Mouse (Mus musculus): ENCODE data around the gene Mfsd4a. TPM values are rescaled to one million over a fixed set of nuclear protein-coding genes. Genes with fewer than 3 reads are reported as not detected.

Gene Mfsd4a
- polyA plus RNA-seq, 1 experiment, result not detected

GRCm38 (mm10) chr1:132085181-132086049 lies 17.6 kb upstream of the Mfsd4a start:
- TF ChIP-seq POLR2A (IDR thresholded peaks at IDR 0.05; ENCODE audit: borderline replicate concordance, control insufficient read depth, low read depth, low read length), result no peak
- no peak for TF ChIP-seq CTCF (IDR thresholded peaks at IDR 0.05; ENCODE audit: control insufficient read depth, insufficient read depth, low read length)

DNA sequence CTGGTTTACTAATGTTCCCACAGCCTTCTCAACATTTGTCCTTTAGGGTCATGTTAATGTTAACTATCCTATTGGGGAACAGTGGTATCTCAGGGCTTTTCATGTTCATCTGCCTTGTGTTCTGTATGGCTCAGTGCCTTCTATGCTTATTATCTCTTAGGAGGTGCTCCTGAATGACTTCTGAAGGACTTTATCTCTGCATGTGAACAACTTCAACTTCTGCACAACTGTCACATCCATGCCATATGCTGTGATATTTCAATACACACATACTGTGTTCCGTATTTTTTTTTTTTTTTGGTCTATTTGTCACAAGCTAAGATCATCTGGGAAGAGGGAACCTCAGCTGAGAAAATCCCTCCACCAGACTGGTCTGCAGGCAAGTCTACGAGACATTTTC lies 10.6 kb upstream of the Mfsd4a start:
- WGBS, result 77% methylated on average over 2 of the region's 2 CpGs
- Histone ChIP-seq H3K4me1 (ENCODE audit: control insufficient read depth, insufficient read depth, low read length) (no peaks in the 10 kb centered on the region), H3K27ac (ENCODE audit: control insufficient read depth, insufficient read depth, low read depth, low read length, poor library complexity) (no peak overlapping the region), H3K4me3 (replicated peaks; ENCODE audit: control insufficient read depth, low read depth, low read length) (no peak overlapping the region)
- TF ChIP-seq CTCF (IDR thresholded peaks at IDR 0.05; ENCODE audit: control insufficient read depth, insufficient read depth, low read length), result no peak
- TF ChIP-seq POLR2A (IDR thresholded peaks at IDR 0.05; ENCODE audit: borderline replicate concordance, control insufficient read depth, low read depth, low read length), result no peak

More at GRCm38 (mm10) chr1:132085181-132086049, 17.6 kb upstream of the Mfsd4a start:
- 27% methylated on average over 7 of the region's 7 CpGs for WGBS
- Histone ChIP-seq H3K4me1 (ENCODE audit: control insufficient read depth, insufficient read depth, low read length) (no peaks in the 10 kb centered on the region; the same call in 1 of the 2 replicates), H3K27ac (ENCODE audit: control insufficient read depth, insufficient read depth, low read depth, low read length, poor library complexity) (no peak overlapping the region), H3K4me3 (replicated peaks; ENCODE audit: control insufficient read depth, low read depth, low read length) (no peak overlapping the region)

GRCm38 (mm10) chr1:132075576-132075975 lies 7.7 kb upstream of the Mfsd4a start:
- H3K4me3 ChIP-seq (replicated peaks; ENCODE audit: control insufficient read depth, low read depth, low read length), result no peak overlapping the region
- WGBS, result 82% methylated on average over 10 of the region's 10 CpGs
- H3K4me1 ChIP-seq (ENCODE audit: control insufficient read depth, insufficient read depth, low read length), result no peaks in the 10 kb centered on the region
- TF ChIP-seq CTCF (IDR thresholded peaks at IDR 0.05; ENCODE audit: control insufficient read depth, insufficient read depth, low read length) (no peak), POLR2A (IDR thresholded peaks at IDR 0.05; ENCODE audit: borderline replicate concordance, control insufficient read depth, low read depth, low read length) (no peak)
- H3K27ac ChIP-seq (ENCODE audit: control insufficient read depth, insufficient read depth, low read depth, low read length, poor library complexity), result no peak overlapping the region

DNA sequence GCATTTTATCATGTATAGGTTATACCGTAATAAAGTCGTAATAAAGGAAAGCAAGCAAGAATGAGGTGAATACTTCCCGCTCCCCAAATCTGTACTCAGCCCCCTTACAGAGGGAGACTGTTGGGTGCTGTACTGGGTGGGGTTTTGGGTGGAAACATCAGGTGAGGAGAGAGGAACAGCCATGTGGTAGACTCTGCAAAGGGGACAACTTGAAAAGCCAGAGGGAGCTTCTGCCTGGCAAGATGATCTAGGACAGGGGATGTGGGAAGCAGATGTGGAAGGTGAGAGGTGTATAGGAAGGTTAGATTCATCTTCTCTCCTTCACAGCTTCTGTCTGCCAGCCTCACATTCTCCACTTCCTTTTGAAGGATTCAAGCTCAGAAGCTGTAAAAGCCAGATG lies 2.8 kb upstream of the Mfsd4a start:
- WGBS, result 88% methylated on average over 3 of the region's 3 CpGs
- Histone ChIP-seq H3K4me1 (ENCODE audit: control insufficient read depth, insufficient read depth, low read length) (no peaks in the 10 kb centered on the region), H3K4me3 (replicated peaks; ENCODE audit: control insufficient read depth, low read depth, low read length) (no peak overlapping the region), H3K27ac (ENCODE audit: control insufficient read depth, insufficient read depth, low read depth, low read length, poor library complexity) (no peak overlapping the region)
- TF ChIP-seq CTCF (IDR thresholded peaks at IDR 0.05; ENCODE audit: control insufficient read depth, insufficient read depth, low read length), result no peak
- TF ChIP-seq POLR2A (IDR thresholded peaks at IDR 0.05; ENCODE audit: borderline replicate concordance, control insufficient read depth, low read depth, low read length), result no peak

- no peak for TF ChIP-seq CTCF (IDR thresholded peaks at IDR 0.05; ENCODE audit: control insufficient read depth, insufficient read depth, low read length)
- TF ChIP-seq POLR2A (IDR thresholded peaks at IDR 0.05; ENCODE audit: borderline replicate concordance, control insufficient read depth, low read depth, low read length), result no peak
- Histone ChIP-seq H3K4me3 (replicated peaks; ENCODE audit: control insufficient read depth, low read depth, low read length) (no peak overlapping the region), H3K4me1 (ENCODE audit: control insufficient read depth, insufficient read depth, low read length) (no peaks in the 10 kb centered on the region), H3K27ac (ENCODE audit: control insufficient read depth, insufficient read depth, low read depth, low read length, poor library complexity) (no peak overlapping the region)
- WGBS, result 86% methylated on average over 8 of the region's 8 CpGs
Measured at GRCm38 (mm10) chr1:132069436-132069835, 1.6 kb upstream of the Mfsd4a start.

DNA sequence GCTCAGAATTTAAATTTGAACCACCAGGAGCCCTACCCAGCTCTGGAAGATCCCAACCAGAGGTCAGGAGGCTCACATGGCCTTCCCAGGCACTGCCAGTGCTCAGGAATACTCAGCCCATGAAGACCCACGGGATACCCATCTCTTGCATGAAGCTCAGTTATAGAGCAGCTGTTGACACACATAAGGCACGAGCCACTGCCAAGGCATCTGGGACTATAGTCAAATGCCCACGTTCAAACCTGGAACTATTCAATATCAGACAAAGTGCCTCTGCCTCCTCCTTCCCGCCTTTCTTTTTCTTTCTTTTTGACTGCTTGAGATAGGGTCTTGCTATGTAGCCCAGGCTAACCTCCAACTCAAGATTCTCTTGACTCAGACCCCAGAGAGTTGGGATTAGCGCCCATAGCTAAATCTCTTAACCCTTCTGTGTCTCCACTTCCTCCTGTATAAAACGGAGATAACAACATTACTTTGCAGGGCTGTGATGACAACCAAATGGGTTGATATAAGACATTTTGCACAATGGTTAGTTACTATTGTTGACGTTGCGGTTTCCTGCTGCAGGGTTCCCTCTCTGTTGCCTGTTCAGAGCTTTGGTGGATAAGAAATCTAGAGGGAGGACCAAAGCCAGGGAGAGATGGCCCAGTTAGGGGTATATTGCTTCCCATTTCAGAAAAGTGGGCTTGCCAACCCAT lies 2.2 kb downstream of the Mfsd4a start:
- Histone ChIP-seq H3K4me3 (replicated peaks; ENCODE audit: control insufficient read depth, low read depth, low read length) (no peak overlapping the region), H3K4me1 (ENCODE audit: control insufficient read depth, insufficient read depth, low read length) (no peaks in the 10 kb centered on the region), H3K27ac (ENCODE audit: control insufficient read depth, insufficient read depth, low read depth, low read length, poor library complexity) (no peak overlapping the region)
- 64% methylated on average over 8 of the region's 8 CpGs for WGBS
- TF ChIP-seq CTCF (IDR thresholded peaks at IDR 0.05; ENCODE audit: control insufficient read depth, insufficient read depth, low read length) (no peak), POLR2A (IDR thresholded peaks at IDR 0.05; ENCODE audit: borderline replicate concordance, control insufficient read depth, low read depth, low read length) (no peak)

DNA sequence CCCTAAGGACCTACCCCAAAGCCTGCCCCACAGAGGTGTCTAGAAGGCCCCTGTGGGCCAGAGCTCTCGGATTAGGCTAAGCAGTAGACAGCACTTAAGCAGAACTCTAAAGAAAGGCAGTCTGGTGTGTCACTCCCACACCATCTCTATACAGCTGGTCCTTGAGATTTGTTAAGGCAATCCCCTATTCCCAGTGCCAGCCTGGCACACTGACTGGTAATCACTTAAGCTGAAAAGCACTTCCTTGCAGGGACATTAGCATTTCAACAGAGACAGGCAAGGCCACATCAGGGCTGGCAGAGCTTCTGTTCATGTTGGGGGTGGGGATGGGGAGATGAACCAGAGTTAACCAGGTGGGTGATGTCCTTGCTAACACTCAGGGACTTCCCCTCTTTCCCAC lies 2.9 kb downstream of the Mfsd4a start:
- no peak overlapping the region for H3K4me3 ChIP-seq (replicated peaks; ENCODE audit: control insufficient read depth, low read depth, low read length)
- H3K4me1 ChIP-seq (ENCODE audit: control insufficient read depth, insufficient read depth, low read length), result no peaks in the 10 kb centered on the region
- H3K27ac ChIP-seq (ENCODE audit: control insufficient read depth, insufficient read depth, low read depth, low read length, poor library complexity), result no peak overlapping the region
- TF ChIP-seq CTCF (IDR thresholded peaks at IDR 0.05; ENCODE audit: control insufficient read depth, insufficient read depth, low read length) (no peak), POLR2A (IDR thresholded peaks at IDR 0.05; ENCODE audit: borderline replicate concordance, control insufficient read depth, low read depth, low read length) (no peak)
- WGBS, result 78% methylated on average over 1 of the region's 1 CpGs

DNA sequence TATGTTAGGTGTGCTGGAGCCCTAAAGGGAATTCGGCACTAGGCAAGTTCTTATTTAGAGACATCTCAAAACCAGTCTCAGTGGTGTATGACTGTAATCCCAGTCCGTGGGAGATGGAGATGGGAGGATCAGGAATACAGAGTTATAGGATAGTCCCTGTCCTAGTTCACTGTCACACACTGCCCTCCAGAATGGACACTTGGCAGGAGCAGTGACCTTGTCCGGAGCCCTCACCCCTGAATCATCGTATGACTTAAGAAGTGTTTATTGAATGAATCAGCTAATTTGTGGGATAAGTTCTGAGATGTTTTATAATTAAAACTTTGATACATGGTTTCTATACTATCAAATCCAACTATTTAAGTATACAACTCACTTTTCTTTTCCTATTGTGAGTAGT lies 4.8 kb downstream of the Mfsd4a start:
- 86% methylated on average over 4 of the region's 4 CpGs for WGBS
- H3K4me3 ChIP-seq (replicated peaks; ENCODE audit: control insufficient read depth, low read depth, low read length), result no peak overlapping the region
- TF ChIP-seq CTCF (IDR thresholded peaks at IDR 0.05; ENCODE audit: control insufficient read depth, insufficient read depth, low read length) (no peak), POLR2A (IDR thresholded peaks at IDR 0.05; ENCODE audit: borderline replicate concordance, control insufficient read depth, low read depth, low read length) (no peak)

More for the DNA sequence above, 4.8 kb downstream of the Mfsd4a start:
- H3K4me1 ChIP-seq (ENCODE audit: control insufficient read depth, insufficient read depth, low read length), result no peaks in the 10 kb centered on the region
- no peak overlapping the region for H3K27ac ChIP-seq (ENCODE audit: control insufficient read depth, insufficient read depth, low read depth, low read length, poor library complexity)
